Mouse (Mus musculus): ENCODE measurements around the gene Scyl1.

GRCm38 (mm10) chr19:5740320-5741317, 30.6 kb downstream of the Scyl1 start, which contains the start of gene Ltbp3:
- no peak for TF ChIP-seq EP300 (optimal IDR thresholded peaks at IDR 0.05)
- TF ChIP-seq CTCF (IDR thresholded peaks at IDR 0.05; ENCODE audit: low read depth), result no peak

Measured in stomach, postnatal 0 days (tissue).